Mouse (Mus musculus) kidney, postnatal 0 days (tissue): ENCODE results near the gene Corin. TPM values are rescaled to one million over a fixed set of nuclear protein-coding genes. Genes with fewer than 3 reads are reported as not detected.

Source experiments
- ATAC-seq: fragments of 200-750 bp; cut with Nextera tagmentation; replicated peaks from 2 replicates; pipeline ENCODE4 v1.8.0; 2017; ENCODE audit warnings: low read depth, moderate number of reproducible peaks, moderate TSS enrichment, moderate library complexity; ENCODE audit not compliant: low FRiP score
- DNase-seq: peaks from one replicate; pipeline ENCODE4 v3.0.0-alpha.2; 2016; ENCODE audit warnings: low spot score
- H3K27ac ChIP-seq: fragments of 300-500 bp; sonication (generic); 2 replicates; pipeline ENCODE4 v1.5.1; 2014; ENCODE audit warnings: mild to moderate bottlenecking
- H3K27me3 ChIP-seq: fragments of 300-500 bp; sonication (generic); 2 replicates; pipeline ENCODE4 v1.6.1; 2014; ENCODE audit warnings: low read length, mixed read lengths; ENCODE audit not compliant: insufficient read depth
- H3K36me3 ChIP-seq: fragments of 300-500 bp; sonication (generic); 2 replicates; pipeline ENCODE4 v1.6.1; 2014; ENCODE audit warnings: low read length, mixed read lengths; ENCODE audit not compliant: insufficient read depth
- H3K4me1 ChIP-seq: fragments of 300-500 bp; sonication (generic); replicated peaks from 2 replicates; pipeline ENCODE4 v1.6.1; 2014; ENCODE audit warnings: antibody characterized with exemption, low read length, mixed read lengths; ENCODE audit not compliant: insufficient read depth
- H3K4me2 ChIP-seq: fragments of 300-500 bp; sonication (generic); 2 replicates; pipeline ENCODE4 v1.6.1; 2014; ENCODE audit warnings: mild to moderate bottlenecking, low read length, moderate library complexity, mixed read lengths
- H3K4me3 ChIP-seq: fragments of 300-500 bp; sonication (generic); replicated peaks from 2 replicates; pipeline ENCODE4 v1.5.1; 2014; ENCODE audit warnings: low read depth, low read length
- H3K9ac ChIP-seq: fragments of 300-500 bp; sonication (generic); 2 replicates; pipeline ENCODE4 v1.6.1; 2014; ENCODE audit warnings: low read depth, low read length
- H3K9me3 ChIP-seq: fragments of 300-500 bp; sonication (generic); replicated peaks from 2 replicates; pipeline ENCODE4 v1.6.1; 2016; ENCODE audit warnings: low read length, inconsistent platforms, mixed read lengths
- CTCF ChIP-seq: IDR thresholded peaks from 2 replicates; pipeline ENCODE4 v1.5.1; 2016; ENCODE audit warnings: antibody characterized with exemption, low read depth, mild to moderate bottlenecking, moderate library complexity
- WGBS: fragments of 180-500 bp; shearing (Covaris S2); extraction: QIAGEN DNeasy Blood & Tissue Kit; methylation state at CpG from one replicate; pipeline ENCODE4 v1.1.7; 2014; 5-methylcytosine and 5-hydroxymethylcytosine counted together
- polyA plus RNA-seq: library from polyadenylated mRNA; unstranded; fragments of >200 nt; fragmentation: Nextera tagmentation; extraction: Ambion mirVana; gene quantifications from 2 replicates; pipeline ENCODE4 v1.2.1, GENCODE M21; 2015

Corin gene
- polyA plus RNA-seq, 1 experiment from 2014 or later, result 14.2 TPM

GRCm38 (mm10) chr5:72348591-72348990, 155.7 kb downstream of the Corin start:
- no peak overlapping the region for H3K4me2 ChIP-seq
- no peak for TF ChIP-seq CTCF
- H3K4me3 ChIP-seq, result no peak overlapping the region
- H3K36me3 ChIP-seq, result no peaks in the 10 kb centered on the region
- H3K9me3 ChIP-seq, result no peaks in the 10 kb centered on the region
- ATAC-seq, result no peak
- H3K27me3 ChIP-seq, result no peaks in the 10 kb centered on the region
- H3K27ac ChIP-seq, result no peak overlapping the region
- WGBS, result 56% methylated on average over 2 of the region's 2 CpGs
- no peak for DNase-seq
- no peaks in the 10 kb centered on the region for H3K4me1 ChIP-seq
- no peak overlapping the region for H3K9ac ChIP-seq

- Histone ChIP-seq H3K4me2 (no peak overlapping the region), H3K4me3 (no peak overlapping the region), H3K9ac (no peak overlapping the region), H3K4me1 (no peaks in the 10 kb centered on the region), H3K36me3 (no peaks in the 10 kb centered on the region), H3K27me3 (no peaks in the 10 kb centered on the region), H3K9me3 (no peaks in the 10 kb centered on the region), H3K27ac (no peak overlapping the region)
- ATAC-seq (no peak), DNase-seq (no peak)
- WGBS, result 56% methylated on average over 5 of the region's 5 CpGs
- TF ChIP-seq CTCF, result no peak
These were observed 168.4 kb downstream of the Corin start for GRCm38 (mm10) chr5:72335873-72336272.

- DNase-seq, result no peak
These were observed 171.4 kb downstream of the Corin start for GRCm38 (mm10) chr5:72332901-72333300.

GRCm38 (mm10) chr5:72331217-72331616, 173.1 kb downstream of the Corin start:
- WGBS, result 38% methylated on average over 2 of the region's 2 CpGs
- H3K9me3 ChIP-seq, result no peaks in the 10 kb centered on the region
- DNase-seq (no peak), ATAC-seq (no peak)
- no peak overlapping the region for H3K4me3 ChIP-seq
- H3K9ac ChIP-seq, result no peak overlapping the region
- H3K4me2 ChIP-seq, result no peak overlapping the region
- H3K27me3 ChIP-seq, result no peaks in the 10 kb centered on the region
- H3K36me3 ChIP-seq, result no peaks in the 10 kb centered on the region
- no peak for TF ChIP-seq CTCF
- no peak overlapping the region for H3K27ac ChIP-seq
- H3K4me1 ChIP-seq, result no peaks in the 10 kb centered on the region

More at GRCm38 (mm10) chr5:72332901-72333300, 171.4 kb downstream of the Corin start:
- ATAC-seq, result no peak
- Histone ChIP-seq H3K9ac (no peak overlapping the region), H3K4me1 (no peaks in the 10 kb centered on the region), H3K27me3 (no peaks in the 10 kb centered on the region), H3K27ac (no peak overlapping the region), H3K4me3 (no peak overlapping the region), H3K36me3 (no peaks in the 10 kb centered on the region), H3K9me3 (no peaks in the 10 kb centered on the region), H3K4me2 (no peak overlapping the region)
- TF ChIP-seq CTCF, result no peak
- 82% methylated on average over 10 of the region's 10 CpGs for WGBS

- Histone ChIP-seq H3K9ac (no peak overlapping the region), H3K4me2 (no peak overlapping the region), H3K27me3 (no peaks in the 10 kb centered on the region), H3K4me1 (no peaks in the 10 kb centered on the region), H3K27ac (no peak overlapping the region), H3K9me3 (no peaks in the 10 kb centered on the region), H3K4me3 (no peak overlapping the region), H3K36me3 (no peaks in the 10 kb centered on the region)
- no peak for ATAC-seq
- no peak for DNase-seq
- TF ChIP-seq CTCF, result no peak
- WGBS, result 70% methylated on average over 11 of the region's 11 CpGs
These were observed 173.6 kb downstream of the Corin start for GRCm38 (mm10) chr5:72330648-72331047.

- no peak overlapping the region for H3K27ac ChIP-seq
- no peaks in the 10 kb centered on the region for H3K36me3 ChIP-seq
- no peaks in the 10 kb centered on the region for H3K4me1 ChIP-seq
- H3K27me3 ChIP-seq, result no peaks in the 10 kb centered on the region
- no peak overlapping the region for H3K9ac ChIP-seq
- H3K4me2 ChIP-seq, result no peak overlapping the region
- DNase-seq (no peak), ATAC-seq (no peak)
- H3K9me3 ChIP-seq, result no peaks in the 10 kb centered on the region
- no peak for TF ChIP-seq CTCF
- 42% methylated on average over 8 of the region's 8 CpGs for WGBS
- no peak overlapping the region for H3K4me3 ChIP-seq
These were observed 174.8 kb downstream of the Corin start for GRCm38 (mm10) chr5:72329453-72329852.

GRCm38 (mm10) chr5:72315282-72315681, 189.0 kb downstream of the Corin start:
- Histone ChIP-seq H3K4me3 (no peak overlapping the region), H3K9ac (no peak overlapping the region), H3K36me3 (no peaks in the 10 kb centered on the region), H3K4me1 (no peaks in the 10 kb centered on the region), H3K27me3 (no peaks in the 10 kb centered on the region), H3K4me2 (no peak overlapping the region), H3K27ac (no peak overlapping the region), H3K9me3 (no peaks in the 10 kb centered on the region)
- 79% methylated on average over 4 of the region's 4 CpGs for WGBS
- TF ChIP-seq CTCF, result no peak
- ATAC-seq, result no peak
- no peak for DNase-seq
